ENCODE assay signal across 8 mouse cellular contexts in genomic region chrX:169036403-169037296, GRCm38 (mm10).
A peak's percentile ranks its signal among the peaks of the same experiment; 100 is the strongest.
DNase-seq lines count a peak whose midpoint lies in the region; ATAC-seq lines count a peak whose summit lies in the region.

No protein-coding gene starts in this region.

- DNase-seq in adrenal gland, postnatal 10 days: peak; percentile 66
- DNase-seq in embryo, embryonic 11.5 days (ENCODE audit: low read depth, low spot score): peak; percentile 32
- peak; percentile 62 to 65 for DNase-seq in gastrocnemius, postnatal 36 days
- DNase-seq in left cerebral cortex, postnatal 14 days (ENCODE audit: low spot score in 2 of 2): peak; percentile 10 to 48
- peak; percentile 44 to 61 for DNase-seq in right cerebral cortex, postnatal 10 days (ENCODE audit: low spot score in 2 of 2)
- DNase-seq in urinary bladder, postnatal 14 days (ENCODE audit: low spot score): peak; percentile 66

- intact Hi-C loops in gastrocnemius, postnatal 36 days (cut with DNase I): loop anchor here (5.0 kb wide), 1 partner anchor 51 kb away; no protein-coding TSS in a partner anchor
- intact Hi-C loops in left cerebral cortex, postnatal 14 days (cut with DNase I): no loop called here

- peak; percentile 98 for ATAC-seq in intestine, embryonic 15.5 days
- ATAC-seq in megakaryocyte progenitor cell, adult 5-6 weeks (replicated peaks; ENCODE audit: poor library complexity): peak; percentile 97

- peak overlapping the region; percentile 45 for H3K9ac ChIP-seq in intestine, embryonic 15.5 days

- peak overlapping the region; percentile 63 for H3K4me2 ChIP-seq in intestine, embryonic 15.5 days (replicated peaks)

- peak overlapping the region; percentile 48 for H3K4me3 ChIP-seq in intestine, embryonic 15.5 days (replicated peaks)

- no peaks in the 10 kb centered on the region for H3K36me3 ChIP-seq in intestine, embryonic 15.5 days

- no peak overlapping the region for H3K27ac ChIP-seq in intestine, embryonic 15.5 days

- 0 out of 2 replicates have a peak, but pooled peaks cover 8% of the 10 kb centered on the region for H3K27me3 ChIP-seq in intestine, embryonic 15.5 days (replicated peaks)

- no peaks in the 10 kb centered on the region for H3K4me1 ChIP-seq in intestine, embryonic 15.5 days (replicated peaks)

- H3K9me3 ChIP-seq in intestine, embryonic 15.5 days: no peaks in the 10 kb centered on the region

- WGBS in intestine, embryonic 15.5 days: 15% methylated on average over 32 of the region's 32 CpGs
